Mouse (Mus musculus): Measurements from ENCODE around the gene Gm10697.
"Not testable (repeated sequence)": the region's sequence is repeated elsewhere in the genome, so short reads cannot be mapped to it uniquely, and the experiment has no call there.

Gene Gm10697

DNA sequence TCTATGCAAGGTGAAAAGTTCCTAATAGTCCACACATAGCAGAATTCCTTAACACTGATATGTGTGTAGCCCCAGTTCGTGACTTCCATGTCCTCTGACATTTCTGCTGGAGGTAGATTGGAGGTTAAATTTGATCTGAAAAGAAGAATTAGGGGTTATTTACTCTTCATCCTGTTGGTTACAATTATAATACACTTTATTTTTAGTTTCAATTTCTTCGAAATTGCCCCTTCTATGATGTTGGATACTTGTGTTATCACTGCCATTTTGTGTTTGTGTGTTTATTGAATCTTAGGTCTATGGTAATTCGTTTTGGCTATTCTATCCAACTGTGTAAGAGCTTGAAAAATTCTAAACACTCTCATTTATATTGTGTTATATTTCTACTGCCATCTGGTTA is at the start of gene Gm10697:
Gene Gm10697, minus strand, starts transcription at position 101 of the 400 bp plus-strand sequence.
- not testable (repeated sequence) for DNase-seq (ENCODE audit: low spot score in 2 of 2)

- not testable (repeated sequence) for DNase-seq (ENCODE audit: low spot score in 2 of 2)
Observed at GRCm38 (mm10) chr3:94115071-94115470, 42.6 kb upstream of the Gm10697 start.

GRCm38 (mm10) chr3:94054785-94055184 is 17.7 kb downstream of the Gm10697 start, which contains the start of gene Gm9125:
Gene Gm9125 (minus strand): TSS chr3:94054885.
- not testable (repeated sequence) for DNase-seq (ENCODE audit: low spot score in 2 of 2)

GRCm38 (mm10) chr3:94049566-94050121 is 22.8 kb downstream of the Gm10697 start:
- DNase-seq (ENCODE audit: low spot score in 2 of 2): not testable (repeated sequence)

- DNase-seq (ENCODE audit: low spot score in 2 of 2): not testable (repeated sequence)
Observed at GRCm38 (mm10) chr3:94038241-94038640, 34.2 kb downstream of the Gm10697 start.

DNA sequence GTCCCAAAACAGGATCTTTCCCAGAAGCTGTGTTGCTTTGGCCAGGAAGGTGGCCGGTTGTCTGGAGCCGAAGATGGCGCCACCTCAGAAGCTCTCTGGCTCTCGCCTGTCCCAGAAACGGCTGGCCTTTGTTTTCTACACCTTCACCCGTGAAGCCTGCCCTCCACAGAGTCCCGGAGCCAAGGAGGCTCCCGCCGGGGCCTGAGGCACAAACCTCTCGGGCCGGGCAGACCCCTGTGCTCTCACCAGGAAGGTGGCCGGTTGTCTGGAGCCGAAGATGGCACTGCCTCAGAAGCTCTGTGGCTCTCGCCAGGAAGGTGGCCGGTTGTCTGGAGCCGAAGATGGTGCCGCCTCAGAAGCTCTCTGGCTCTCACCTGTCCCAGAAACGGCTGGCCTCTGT is 38.0 kb downstream of the Gm10697 start:
- not testable (repeated sequence) for DNase-seq (ENCODE audit: low spot score in 2 of 2)
